Mouse (Mus musculus) C2C12 (cell line): Measurements from ENCODE around the gene Paxbp1.

Source experiments
- CEBPB ChIP-seq: IDR thresholded peaks from one replicate; pipeline ENCODE4 v1.6.1; 2011; ENCODE audit warnings: low read depth, mild to moderate bottlenecking, control low read depth, moderate library complexity
- CTCF ChIP-seq: IDR thresholded peaks from one replicate; pipeline ENCODE4 v1.5.1; 2011; ENCODE audit not compliant: control insufficient read depth, insufficient read depth, insufficient read length
- FOSL1 ChIP-seq: IDR thresholded peaks from one replicate; pipeline ENCODE4 v1.8.0; 2011; ENCODE audit warnings: mild to moderate bottlenecking, low read length; ENCODE audit not compliant: poor library complexity, insufficient read depth, severe bottlenecking
- MAX ChIP-seq: IDR thresholded peaks from one replicate; pipeline ENCODE4 v1.6.1; 2011; ENCODE audit warnings: mild to moderate bottlenecking, control low read depth
- MYOD1 ChIP-seq: IDR thresholded peaks from one replicate; pipeline ENCODE4 v1.6.1; 2011; ENCODE audit warnings: low read depth; ENCODE audit not compliant: control insufficient read depth, insufficient read length
- MYOG ChIP-seq: IDR thresholded peaks from one replicate; pipeline ENCODE4 v1.6.1; 2011; ENCODE audit not compliant: control insufficient read depth, insufficient read length; ENCODE audit errors: extremely low read depth
- USF1 ChIP-seq: IDR thresholded peaks from one replicate; pipeline ENCODE4 v1.6.1; 2011; ENCODE audit warnings: low read depth, mild to moderate bottlenecking, control low read depth, moderate library complexity

- no peak for TF ChIP-seq CTCF
- TF ChIP-seq MAX: no peak
- TF ChIP-seq MYOD1: no peak
- TF ChIP-seq CEBPB: no peak
- TF ChIP-seq USF1: no peak
- no peak for TF ChIP-seq MYOG
- no peak for TF ChIP-seq FOSL1
Observed at GRCm38 (mm10) chr16:90988039-90988438, 56.3 kb downstream of the Paxbp1 start.
